Mouse (Mus musculus) kidney, postnatal 36 days (tissue): ENCODE data around the gene Sf3b3.

Experiments used
- DNase-seq, 2 experiments: peaks; one replicate each; pipeline ENCODE4 v3.0.0; 2021 to 2022; ENCODE audit warnings: mixed read lengths in 2 of 2

The Sf3b3 gene

GRCm38 (mm10) chr8:110847171-110847549, 573 bp upstream of the Sf3b3 start:
- no peak for DNase-seq

- DNase-seq = no peak
Observed at GRCm38 (mm10) chr8:110845821-110846404, 674 bp downstream of the Sf3b3 start.

DNA sequence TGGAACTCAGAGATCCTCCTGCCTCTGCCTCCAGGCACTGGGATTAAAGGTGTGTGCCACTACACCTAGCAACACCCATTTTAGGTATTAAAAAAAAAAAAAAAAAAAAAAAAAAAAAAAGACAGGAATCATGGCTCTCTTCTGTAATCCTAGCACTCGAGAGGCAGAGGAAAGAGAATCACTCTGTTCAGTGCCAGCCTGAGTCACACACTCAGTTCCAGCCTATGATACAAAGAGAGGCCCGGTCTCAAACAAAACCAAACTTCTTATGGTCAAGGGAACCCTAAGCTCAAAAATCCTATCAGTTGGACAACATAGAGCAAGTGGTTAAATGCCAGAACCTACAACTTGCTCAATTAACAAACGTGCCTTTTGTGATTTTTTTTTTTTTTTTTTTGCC, 1.6 kb downstream of the Sf3b3 start:
- DNase-seq = no peak

GRCm38 (mm10) chr8:110843207-110843606, 3.4 kb downstream of the Sf3b3 start:
- DNase-seq = no peak

DNA sequence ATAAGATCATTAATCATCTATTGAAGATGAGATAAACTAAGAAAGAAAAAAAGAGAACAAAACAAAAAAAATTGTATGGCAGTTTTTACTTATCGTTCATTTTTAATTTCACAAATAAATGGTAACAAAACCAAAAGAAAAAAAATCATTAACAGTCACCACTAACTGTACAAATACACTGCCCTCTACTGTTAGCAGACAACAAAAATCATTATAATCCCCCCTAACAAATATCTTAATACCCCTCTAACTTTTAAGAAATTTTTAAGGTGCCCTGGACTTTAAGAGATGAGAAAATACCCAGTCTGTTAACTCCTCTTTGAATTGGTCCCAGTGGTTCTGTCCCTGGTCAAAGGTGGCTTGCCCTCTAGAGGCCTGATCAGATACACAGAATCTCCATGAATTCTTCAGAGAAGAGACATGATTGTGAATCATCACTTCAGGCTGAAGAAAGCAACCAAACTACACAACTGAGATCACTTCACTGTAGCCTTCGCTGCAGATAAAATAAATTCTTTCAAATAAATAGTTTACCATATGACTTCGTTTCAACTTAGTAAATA, 4.5 kb downstream of the Sf3b3 start:
- DNase-seq = no peak

- peak in 1 of 2 experiments; percentile 47 for DNase-seq
Observed at GRCm38 (mm10) chr8:110831956-110832355, 14.6 kb downstream of the Sf3b3 start.

GRCm38 (mm10) chr8:110828511-110828910, 18.1 kb downstream of the Sf3b3 start:
- no peak for DNase-seq

DNA sequence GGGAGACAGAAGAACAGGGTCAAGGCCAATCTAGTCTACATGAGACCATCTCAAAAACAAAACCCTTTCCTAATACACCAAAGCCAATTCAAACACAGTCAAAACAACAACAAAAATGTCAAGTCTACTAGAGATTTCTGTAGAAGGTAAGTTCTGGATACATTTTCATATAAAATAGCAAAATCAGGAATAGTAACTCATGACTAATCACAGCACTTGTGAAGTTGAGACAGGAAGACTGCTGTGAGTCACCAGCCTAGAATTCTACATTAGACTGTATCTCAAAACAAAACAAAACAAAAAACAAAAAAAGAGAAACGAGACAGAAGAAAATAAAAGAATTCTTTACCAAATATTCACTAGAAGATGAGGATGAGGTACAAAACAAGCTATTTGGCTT, 21.7 kb downstream of the Sf3b3 start:
- no peak for DNase-seq

DNA sequence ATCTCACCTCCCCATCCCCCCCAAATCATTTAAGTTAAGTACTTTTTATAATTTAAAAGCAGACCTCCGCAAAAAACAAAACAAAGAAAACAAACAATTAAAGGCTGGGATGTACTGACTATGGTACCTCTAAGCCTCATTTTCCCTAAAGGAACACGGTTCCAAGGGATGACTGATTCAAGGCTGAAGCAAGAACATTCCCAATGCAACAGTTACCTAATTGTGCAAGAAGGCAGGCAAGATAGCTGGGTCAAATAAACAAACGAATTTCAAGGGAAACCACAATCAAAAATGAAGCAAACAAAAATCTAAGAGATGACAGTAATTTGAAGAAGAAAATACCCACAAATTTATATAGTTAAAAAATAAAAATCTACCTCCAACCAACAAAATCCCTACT, 24.6 kb downstream of the Sf3b3 start:
- DNase-seq = no peak

DNA sequence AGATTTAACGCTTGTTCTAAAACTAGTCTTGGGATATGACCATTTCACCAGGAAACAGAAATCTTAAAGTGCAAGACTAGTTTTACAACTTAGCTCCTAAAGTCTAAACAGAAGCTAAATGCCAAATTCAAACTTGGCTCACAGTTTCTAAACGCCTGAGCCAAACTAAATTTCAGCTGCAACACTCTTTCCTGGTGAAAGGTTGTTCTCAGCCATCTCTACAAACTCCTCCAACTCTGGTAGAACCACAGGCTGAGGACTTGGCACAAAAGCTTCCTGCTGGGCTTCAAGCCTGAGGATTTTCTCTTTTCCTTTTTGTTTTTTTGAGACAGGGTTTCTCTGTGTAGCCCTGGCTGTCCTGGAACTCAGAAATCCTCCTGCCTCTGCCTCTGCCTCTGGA, 26.3 kb downstream of the Sf3b3 start:
- DNase-seq = no peak

- peak; percentile 44 to 54 for DNase-seq
Observed at GRCm38 (mm10) chr8:110818593-110818992, 28.0 kb downstream of the Sf3b3 start.

DNA sequence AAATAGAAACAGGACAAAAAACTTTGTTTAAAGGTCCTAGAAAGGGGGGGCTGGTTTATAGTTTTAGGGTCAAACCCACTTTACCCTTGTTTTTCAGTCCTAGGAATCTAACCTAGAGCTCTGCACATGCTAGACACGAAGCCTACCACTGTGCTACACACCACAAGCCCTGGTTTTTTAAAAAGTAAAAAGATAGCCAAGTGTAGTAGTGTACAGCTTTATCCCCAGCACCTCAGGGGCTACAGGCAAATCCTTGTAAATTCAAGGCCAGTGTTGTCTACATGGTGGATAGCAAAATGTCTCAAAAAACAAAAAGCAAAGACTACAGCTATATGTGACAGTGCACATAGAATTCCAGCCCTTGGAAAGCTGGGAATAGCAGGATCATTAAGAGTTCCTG, 29.6 kb downstream of the Sf3b3 start:
- no peak for DNase-seq

DNA sequence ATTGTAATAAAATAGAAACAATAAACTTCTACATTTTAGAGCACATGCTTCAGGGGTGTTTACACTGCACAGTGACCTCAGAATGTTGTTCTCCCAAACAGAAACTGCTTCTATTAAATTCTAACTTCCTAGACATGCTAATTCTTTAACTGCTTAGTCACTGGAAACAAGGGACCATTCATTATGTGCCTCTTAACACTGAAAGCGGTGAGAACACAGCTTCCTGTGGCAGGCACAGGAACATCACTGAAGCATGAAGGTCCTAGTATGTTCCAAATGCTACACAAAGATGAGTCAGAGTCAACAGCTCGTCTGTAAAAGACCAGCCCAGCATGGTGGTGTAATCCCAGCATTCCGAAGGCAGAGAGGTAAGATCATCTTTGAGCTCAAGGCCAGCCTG, 31.3 kb downstream of the Sf3b3 start:
- DNase-seq = no peak

DNA sequence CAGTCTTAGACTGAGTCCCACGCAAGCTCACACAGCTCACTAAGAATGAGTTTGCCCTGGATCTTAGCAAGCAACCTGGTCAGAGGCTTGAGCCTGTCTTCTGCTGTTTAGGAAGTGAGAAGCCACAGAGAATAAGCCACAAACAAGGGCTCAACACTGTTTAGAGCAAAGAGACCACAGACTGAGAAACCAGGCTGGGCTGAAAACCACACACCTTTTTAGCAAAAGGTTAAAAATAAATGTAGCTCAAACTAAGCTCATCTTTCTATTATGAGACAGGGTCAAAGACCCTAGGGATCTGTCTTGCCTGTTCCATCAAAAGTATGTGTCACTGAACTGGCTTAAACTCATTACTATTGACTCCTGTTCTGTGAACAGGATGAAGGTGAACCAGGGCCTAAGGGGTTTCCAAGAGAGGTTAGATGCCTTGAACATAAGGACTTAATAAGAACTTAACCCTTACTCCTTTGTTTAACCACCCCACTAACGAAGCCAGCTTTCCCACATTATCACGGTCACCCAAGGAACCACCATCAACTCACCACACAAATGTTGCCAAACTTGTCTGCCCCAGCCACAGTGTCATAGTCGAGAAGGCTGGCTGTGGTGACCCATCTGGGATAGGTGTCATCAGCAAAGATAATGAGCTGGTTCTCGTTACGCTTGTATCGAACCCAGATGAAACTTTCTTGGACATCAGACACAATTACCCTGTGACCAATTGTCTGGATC, 33.3 kb downstream of the Sf3b3 start:
- no peak for DNase-seq

DNA sequence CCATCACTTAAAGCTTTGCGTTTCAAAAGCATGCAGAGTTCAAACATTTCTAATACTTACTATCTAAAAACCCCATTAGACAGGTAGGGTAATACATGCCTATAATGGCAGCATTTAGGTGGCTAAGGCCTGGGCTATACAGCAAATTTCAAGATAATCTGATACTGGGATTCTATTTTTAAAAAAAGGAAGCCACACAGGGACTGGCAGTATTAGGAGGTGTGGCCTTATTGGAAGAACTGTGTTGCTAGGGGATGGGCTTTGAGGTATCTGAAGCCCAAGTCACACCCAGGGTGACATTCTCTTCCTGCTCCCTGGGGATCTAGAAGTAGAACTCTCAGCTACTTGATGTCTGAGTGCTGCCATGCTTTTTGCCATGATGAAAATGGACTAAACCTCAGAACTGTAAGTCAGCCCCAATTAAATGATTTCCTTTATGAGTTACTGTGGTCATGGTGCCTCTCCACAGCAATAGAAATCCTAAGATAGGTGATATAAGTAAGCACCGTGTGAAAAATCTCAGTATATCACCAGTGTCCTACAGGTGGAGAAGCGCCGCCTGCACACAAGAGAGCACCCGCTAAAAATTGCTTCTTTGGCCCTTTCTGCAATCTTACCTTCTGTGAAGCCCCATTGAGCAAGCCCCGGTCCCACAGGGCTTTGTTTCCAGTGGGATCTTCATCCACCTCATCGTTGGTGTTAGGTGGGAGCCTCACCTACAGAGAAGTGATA, 34.1 kb downstream of the Sf3b3 start:
- no peak for DNase-seq

- no peak for DNase-seq
Observed at GRCm38 (mm10) chr8:110811793-110812192, 34.8 kb downstream of the Sf3b3 start.

DNA sequence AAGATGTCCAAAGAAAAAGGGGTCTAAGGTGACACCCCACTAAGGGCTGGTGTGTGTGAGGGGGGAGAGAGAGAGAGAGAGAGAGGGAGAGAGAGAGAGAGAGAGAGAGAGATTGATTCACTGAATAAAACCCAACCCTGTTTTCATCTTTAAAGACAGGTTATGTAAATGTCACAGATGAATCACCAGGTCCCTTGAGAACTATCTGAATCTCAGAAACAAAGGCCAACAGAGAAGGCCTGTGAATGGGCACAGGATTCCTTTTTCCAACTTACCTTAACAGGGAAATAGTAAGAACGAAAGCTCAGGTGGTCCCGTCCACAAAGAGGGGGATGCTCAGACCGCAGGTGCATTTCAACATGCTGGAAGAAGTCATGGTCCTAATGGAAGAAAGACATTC, 35.5 kb downstream of the Sf3b3 start:
- no peak for DNase-seq

DNA sequence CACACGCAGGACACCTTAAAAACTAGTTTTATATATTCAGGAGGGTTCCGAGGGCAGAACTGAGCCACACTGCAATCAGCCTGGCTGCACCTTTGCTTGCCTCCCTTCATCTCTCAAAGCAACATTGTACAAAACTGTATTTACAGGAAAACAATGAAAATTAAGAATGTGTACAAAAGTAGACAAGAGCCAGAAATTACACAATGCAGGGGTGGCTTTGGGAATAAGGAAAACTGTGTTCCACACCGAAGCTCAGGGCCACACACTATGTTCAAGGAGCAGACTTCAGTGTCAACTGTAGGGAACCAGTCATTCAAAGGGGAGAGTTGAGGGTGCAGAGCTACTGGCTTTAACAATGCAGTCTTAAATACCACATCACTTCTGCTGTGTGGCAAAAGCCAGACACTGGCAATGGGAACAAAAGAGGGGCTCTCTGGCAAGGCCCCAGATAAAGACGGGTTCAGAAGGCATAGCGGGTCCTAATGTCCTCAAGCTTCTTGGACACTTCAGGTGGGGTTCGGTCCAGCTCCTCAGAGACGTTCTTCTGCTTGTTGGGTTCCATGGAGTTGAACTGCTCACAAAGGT, 36.0 kb downstream of the Sf3b3 start:
- DNase-seq = no peak

GRCm38 (mm10) chr8:110809831-110810230, 36.8 kb downstream of the Sf3b3 start:
- DNase-seq = no peak

DNA sequence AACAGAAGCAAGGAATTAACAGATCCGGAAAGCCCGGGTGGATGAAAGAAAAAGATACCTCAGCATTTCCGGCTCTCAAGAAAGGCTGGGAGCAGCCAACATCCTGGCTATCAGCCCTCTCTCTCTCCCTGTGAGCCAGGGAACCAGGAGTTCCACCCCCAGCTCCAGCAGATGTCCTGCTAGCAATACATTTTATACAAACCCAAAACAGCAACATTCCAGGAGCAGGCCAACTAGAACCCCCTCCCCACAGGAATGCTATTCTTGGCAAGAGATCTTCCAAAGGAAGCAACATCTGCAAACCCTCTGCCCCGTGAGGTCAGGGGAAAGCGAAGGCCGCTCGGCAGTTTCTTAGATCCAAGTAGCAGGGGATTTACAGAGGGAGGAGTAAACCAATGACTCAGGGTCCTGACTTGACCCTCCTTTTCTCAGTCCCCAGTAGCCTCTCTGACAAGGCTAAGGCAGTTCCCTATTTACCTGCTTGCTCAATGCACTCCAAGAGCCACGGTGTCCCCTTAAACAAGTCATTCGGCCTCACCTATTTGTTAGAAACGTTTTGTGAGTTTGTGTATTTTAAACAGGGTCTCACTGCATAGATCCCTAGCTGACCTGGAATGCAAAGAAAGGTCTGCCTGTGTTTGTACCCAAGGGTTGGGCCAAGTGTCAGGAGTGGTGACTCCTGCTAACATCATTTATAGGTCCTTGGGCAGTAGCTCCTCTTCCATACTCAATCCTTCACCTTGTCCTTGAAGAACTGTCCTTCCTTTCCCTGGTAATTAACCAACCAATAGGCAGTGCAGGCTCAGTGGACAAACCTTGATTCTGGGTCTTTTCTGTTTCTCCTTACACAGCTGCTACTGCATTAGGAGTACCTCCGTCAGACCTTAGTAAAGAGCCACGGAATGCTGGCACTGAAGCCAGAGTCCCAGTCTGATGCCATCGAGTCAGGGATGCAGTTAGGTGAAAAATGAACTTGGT, 37.8 kb downstream of the Sf3b3 start:
- peak; percentile 50 to 54 for DNase-seq

- DNase-seq = no peak
Observed at GRCm38 (mm10) chr8:110806146-110806545, 40.4 kb downstream of the Sf3b3 start.

GRCm38 (mm10) chr8:110805669-110806068, 40.9 kb downstream of the Sf3b3 start, which contains the start of gene Il34:
TSS of gene Il34 (minus strand) at chr8:110805924.
- peak in 1 of 2 experiments; percentile 34 for DNase-seq
